In the genomic region with DNA sequence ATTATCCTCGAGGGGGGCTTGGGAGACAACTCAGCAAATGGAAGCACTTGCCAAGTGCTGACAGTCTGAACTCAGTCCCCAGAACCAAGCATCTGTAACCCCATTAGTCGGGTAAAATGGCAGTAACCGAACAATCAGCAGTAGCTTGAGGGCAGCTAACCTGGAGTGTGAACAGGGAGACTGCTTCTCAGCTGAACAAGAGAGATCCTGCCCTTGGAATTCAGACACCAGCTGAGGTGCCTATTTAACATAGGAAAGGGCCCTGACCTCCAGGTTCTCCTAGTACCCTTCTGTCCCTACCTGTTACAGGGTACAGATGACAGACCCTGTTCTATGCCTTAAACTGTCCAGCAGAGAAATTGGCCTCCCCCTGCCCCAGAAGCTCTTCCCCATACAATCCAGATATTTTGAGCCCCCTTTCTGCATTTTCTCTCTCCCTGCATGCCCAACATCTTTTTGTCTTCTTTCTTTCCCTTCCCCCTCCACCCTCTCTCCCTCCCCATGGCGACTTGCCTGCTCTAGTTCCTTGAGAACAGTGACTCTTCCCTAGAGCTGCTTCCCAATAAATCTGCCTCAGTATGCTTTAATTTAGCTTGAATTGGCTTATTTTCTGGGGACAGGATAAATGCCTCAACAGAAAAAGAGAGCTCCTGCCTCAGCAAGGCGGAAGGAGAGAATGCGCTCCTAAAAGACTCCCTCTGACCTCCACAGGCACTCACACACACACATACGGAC, we compare ENCODE assay signal across 19 mouse cellular contexts. TPM values are rescaled to one million over a fixed set of nuclear protein-coding genes. Genes with fewer than 3 reads are reported as not detected.
DNase-seq lines count a peak whose midpoint lies in the region; ATAC-seq and TF ChIP-seq lines count a peak whose summit lies in the region.
"Had no signal": no experiment of that assay in that cellular context is flagged by ENCODE, and none has a peak within 500 bp of the region (broad histone marks: within the 10 kb centered on the region; RNA-seq: fewer than 3 reads in every experiment).

No protein-coding gene starts in this region.

- peak; percentile 23; the same call in 1 of the 2 replicates for ATAC-seq in frontal cortex, adult (ENCODE audit: low TSS enrichment)
- ATAC-seq: forebrain, embryonic 13.5 days; hindbrain, embryonic 16.5 days; Patski had no signal

- no peak for DNase-seq in frontal cortex, postnatal 25 days (ENCODE audit: low spot score in 2 of 2)
- no peak for DNase-seq in testis, postnatal 10 days (ENCODE audit: low spot score)
- DNase-seq in WW6 (ENCODE audit: low read depth, low spot score) = peak; percentile 9
- DNase-seq in Muller cell, postnatal 12 days (ENCODE audit: inconsistent ontology term) = no peak
- no peak for DNase-seq in gastrocnemius, postnatal 10 days
- DNase-seq: adrenal gland, postnatal 10 days; cerebellum, adult 18-20 months; cerebellum, adult 9-11 months; cerebellum, postnatal 36 days; gastrocnemius, postnatal 14 days; heart, postnatal 36 days; kidney, adult 11 months had no signal

- H3K4me1 ChIP-seq in testis, adult 2 months (ENCODE audit: control insufficient read depth, insufficient read depth, low read length) = no peaks in the 10 kb centered on the region
- H3K4me1 ChIP-seq: embryonic facial prominence, embryonic 13.5 days; forebrain, embryonic 13.5 days; heart, embryonic 12.5 days had no signal

- H3K27ac ChIP-seq in testis, adult 2 months (ENCODE audit: control insufficient read depth, insufficient read depth, low read depth, low read length) = no peak overlapping the region
- H3K27ac ChIP-seq: embryonic facial prominence, embryonic 13.5 days; forebrain, embryonic 13.5 days had no signal

- TF ChIP-seq POLR2A in testis, adult 2 months (IDR thresholded peaks at IDR 0.05; ENCODE audit: control insufficient read depth, low read depth, low read length) = no peak

- TF ChIP-seq CTCF in testis, adult 2 months (IDR thresholded peaks at IDR 0.05; ENCODE audit: control insufficient read depth, insufficient read depth, insufficient replicate concordance, low read depth, low read length) = no peak

- H3K4me3 ChIP-seq in testis, adult 2 months (ENCODE audit: control insufficient read depth, low read depth, low read length) = peak overlapping the region; percentile 15
- H3K4me3 ChIP-seq: embryonic facial prominence, embryonic 13.5 days; forebrain, embryonic 13.5 days; heart, embryonic 12.5 days had no signal

- no peaks in the 10 kb centered on the region for H3K27me3 ChIP-seq in testis, adult 2 months (ENCODE audit: control insufficient read depth, insufficient read depth, low read length)
- H3K27me3 ChIP-seq: embryonic facial prominence, embryonic 13.5 days; forebrain, embryonic 13.5 days; heart, embryonic 12.5 days; Patski had no signal

- no peaks in the 10 kb centered on the region for H3K36me3 ChIP-seq in testis, adult 2 months (ENCODE audit: control insufficient read depth, insufficient read depth, low read length)
- H3K36me3 ChIP-seq: embryonic facial prominence, embryonic 13.5 days; heart, embryonic 12.5 days had no signal

RNA-seq across cellular contexts. Expression of a gene that starts 38.6 kb away (rescaled TPM):
- polyA plus RNA-seq in testis, adult 2 months (2012; rRNA removed) = 69.6 and 76.3 TPM in 2 replicates
- 10 to 100 TPM; 39.3 to 63.3 TPM for total RNA-seq in gastrocnemius, postnatal 10 days (2021)
